10 mouse cellular contexts compared by ENCODE assay signal in the genomic region with DNA sequence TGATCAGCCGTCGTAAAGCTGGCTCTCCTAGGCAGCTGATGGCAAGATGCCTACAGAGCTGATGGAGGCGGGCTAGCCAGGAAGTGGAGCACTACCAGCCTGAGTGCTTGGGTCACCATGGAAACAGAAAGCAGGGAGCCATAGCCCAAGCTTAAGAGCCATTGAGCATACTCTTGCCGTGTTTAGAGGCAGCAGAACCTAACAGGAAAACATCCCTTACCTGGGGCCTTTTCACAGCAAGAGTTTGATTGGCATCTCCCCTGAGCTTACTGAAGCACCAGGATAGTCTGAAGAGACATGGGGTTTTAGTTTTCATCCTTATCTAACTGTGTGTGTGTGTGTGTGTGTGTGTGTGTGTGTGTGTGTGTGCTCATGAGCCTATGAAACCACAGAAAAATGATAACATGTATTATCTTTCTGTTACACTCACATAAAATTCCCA. TPM values are rescaled to one million over a fixed set of nuclear protein-coding genes. Genes with fewer than 3 reads are reported as not detected.
DNase-seq lines count a peak whose midpoint lies in the region; ATAC-seq lines count a peak whose summit lies in the region.
"Had no signal": no experiment of that assay in that cellular context is flagged by ENCODE, and none has a peak within 500 bp of the region (broad histone marks: within the 10 kb centered on the region; RNA-seq: fewer than 3 reads in every experiment).

No protein-coding gene starts in this region.

- H3K9me3 ChIP-seq in midbrain, embryonic 11.5 days (ENCODE audit: control insufficient read depth, low read length): no peaks in the 10 kb centered on the region
- no peaks in the 10 kb centered on the region for H3K9me3 ChIP-seq in midbrain, embryonic 10.5 days (replicated peaks)
- H3K9me3 ChIP-seq: liver, embryonic 13.5 days had no signal

- H3K4me2 ChIP-seq in midbrain, embryonic 11.5 days: no peak overlapping the region
- H3K4me2 ChIP-seq: heart, embryonic 12.5 days; liver, embryonic 13.5 days had no signal

- H3K27me3 ChIP-seq in midbrain, embryonic 11.5 days (ENCODE audit: control insufficient read depth, insufficient read depth, low read length): no peaks in the 10 kb centered on the region
- no peaks in the 10 kb centered on the region for H3K27me3 ChIP-seq in midbrain, embryonic 10.5 days (ENCODE audit: low read depth, poor library complexity, severe bottlenecking)

- H3K4me1 ChIP-seq in midbrain, embryonic 11.5 days (ENCODE audit: control insufficient read depth, insufficient read depth, low read length): no peaks in the 10 kb centered on the region
- H3K4me1 ChIP-seq in midbrain, embryonic 10.5 days: 0 out of 2 replicates have a peak, but pooled peaks cover 4% of the 10 kb centered on the region

- 53% methylated on average over 4 of the region's 4 CpGs for WGBS in midbrain, embryonic 11.5 days
- 60% methylated on average over 4 of the region's 4 CpGs for WGBS in midbrain, embryonic 10.5 days

- no peak for ATAC-seq in midbrain, embryonic 11.5 days (ENCODE audit: low FRiP score)
- ATAC-seq in megakaryocyte, adult 5-6 weeks (ENCODE audit: poor library complexity, severe bottlenecking): no peak

- no peak overlapping the region for H3K4me3 ChIP-seq in midbrain, embryonic 11.5 days (ENCODE audit: low read depth, low read length)
- H3K4me3 ChIP-seq in midbrain, embryonic 10.5 days: no peak overlapping the region
- H3K4me3 ChIP-seq: heart, embryonic 12.5 days; liver, embryonic 13.5 days had no signal

- no peak overlapping the region for H3K9ac ChIP-seq in midbrain, embryonic 11.5 days (ENCODE audit: low read length)
- H3K9ac ChIP-seq: heart, embryonic 12.5 days; liver, embryonic 13.5 days had no signal

- no peaks in the 10 kb centered on the region for H3K36me3 ChIP-seq in midbrain, embryonic 11.5 days (ENCODE audit: control insufficient read depth, insufficient read depth, low read length)
- H3K36me3 ChIP-seq in midbrain, embryonic 10.5 days: no peaks in the 10 kb centered on the region
- H3K36me3 ChIP-seq: heart, embryonic 12.5 days; liver, embryonic 13.5 days had no signal

- H3K27ac ChIP-seq in midbrain, embryonic 11.5 days (ENCODE audit: low read depth, low read length): no peak overlapping the region
- H3K27ac ChIP-seq in midbrain, embryonic 10.5 days (replicated peaks): no peak overlapping the region
- H3K27ac ChIP-seq: liver, embryonic 13.5 days had no signal

- peak; percentile 56 for DNase-seq in midbrain, embryonic 11.5 days (ENCODE audit: low spot score, missing footprints)
- no peak for DNase-seq in midbrain, embryonic 10.5 days (ENCODE audit: low spot score)
- DNase-seq in layer of hippocampus, adult 9-10 months (ENCODE audit: low spot score): peak; percentile 29
- DNase-seq in lung, postnatal 14 days: peak; percentile 25
- DNase-seq in telencephalon, adult 2 months (ENCODE audit: low read depth, low spot score): peak; percentile 80
- no peak for DNase-seq in adipocyte (ENCODE audit: low spot score)
- DNase-seq in adrenal gland, postnatal 4 days (ENCODE audit: low spot score in 2 of 2): no peak
- DNase-seq: liver, embryonic 13.5 days had no signal

RNA-seq across cellular contexts. Expression of gene Esyt3, which starts 13.0 kb away (rescaled TPM):
- polyA plus RNA-seq in midbrain, embryonic 11.5 days (2014; fragmentation: Nextera tagmentation; extraction: Ambion mirVana): 0.12 and 0.34 TPM in 2 replicates
- 0.10 and 0.27 TPM in 2 replicates for polyA plus RNA-seq in midbrain, embryonic 10.5 days (2016; fragmentation: Nextera tagmentation; extraction: Ambion mirVana)
- not detected in 2 replicates for total RNA-seq in megakaryocyte, adult 5-6 weeks (2015)
- not detected in 2 replicates for total RNA-seq in megakaryocyte, adult 5-6 weeks (2017)
- total RNA-seq in adrenal gland, postnatal 4 days (2021): 1 to 10 TPM in 1 of 2 experiments, under 1 TPM in 1; 0.59 to 1.2 TPM

Comparison
In these comparisons a context has a peak if more than half of its experiments do, and no peak if none do; other contexts are left out.
1. DNase-seq: peak in midbrain, embryonic 11.5 days (single experiment), layer of hippocampus, adult 9-10 months (single experiment), lung, postnatal 14 days (single experiment) and telencephalon, adult 2 months (single experiment); none in midbrain, embryonic 10.5 days (single experiment), adipocyte (single experiment) and adrenal gland, postnatal 4 days (0 of 2).